In genomic region chr16:19552246-19552645, GRCm38 (mm10) we compare ENCODE assay signal across 30 mouse cellular contexts. TPM values are rescaled to one million over a fixed set of nuclear protein-coding genes. Genes with fewer than 3 reads are reported as not detected.
"Had no signal": no experiment of that assay in that cellular context is flagged by ENCODE, and none has a peak within 500 bp of the region (broad histone marks: within the 10 kb centered on the region; RNA-seq: fewer than 3 reads in every experiment).

No protein-coding gene starts in this region.

RNA-seq across cellular contexts. Expression of gene Olfr168, which starts 16.9 kb away (rescaled TPM):
- total RNA-seq: common myeloid progenitor, adult 5-6 weeks; forebrain, postnatal 0 days; gastrocnemius, adult 18-20 months; gastrocnemius, adult 2 months; gastrocnemius, adult 8-10 months; gastrocnemius, postnatal 10 days; gastrocnemius, postnatal 14 days; gastrocnemius, postnatal 25 days; gastrocnemius, postnatal 36 days; gastrocnemius, postnatal 4 days; granulocyte monocyte progenitor cell, adult 5-6 weeks; heart, adult 18-20 months; heart, adult 2 months had no signal
- polyA plus RNA-seq: cortical plate, adult 2 months; embryonic facial prominence, embryonic 10.5 days; embryonic facial prominence, embryonic 11.5 days; embryonic facial prominence, embryonic 12.5 days; embryonic facial prominence, embryonic 13.5 days; embryonic facial prominence, embryonic 14.5 days; embryonic facial prominence, embryonic 15.5 days; erythroblast, embryonic 14.5 days; forebrain, embryonic 10.5 days; forebrain, embryonic 11.5 days; forebrain, embryonic 12.5 days; forebrain, embryonic 13.5 days; forebrain, embryonic 14.5 days; forebrain, embryonic 15.5 days; forebrain, embryonic 16.5 days; forebrain, postnatal 0 days; gonadal fat pad, adult 2 months; heart, adult 2 months had no signal

RNA-seq across cellular contexts. Expression of gene Olfr169, which starts 19.4 kb away (rescaled TPM):
- total RNA-seq: common myeloid progenitor, adult 5-6 weeks; forebrain, postnatal 0 days; gastrocnemius, adult 18-20 months; gastrocnemius, adult 2 months; gastrocnemius, adult 8-10 months; gastrocnemius, postnatal 10 days; gastrocnemius, postnatal 14 days; gastrocnemius, postnatal 25 days; gastrocnemius, postnatal 36 days; gastrocnemius, postnatal 4 days; granulocyte monocyte progenitor cell, adult 5-6 weeks; heart, adult 18-20 months; heart, adult 2 months had no signal
- polyA plus RNA-seq: cortical plate, adult 2 months; embryonic facial prominence, embryonic 10.5 days; embryonic facial prominence, embryonic 11.5 days; embryonic facial prominence, embryonic 12.5 days; embryonic facial prominence, embryonic 13.5 days; embryonic facial prominence, embryonic 14.5 days; erythroblast, embryonic 14.5 days; forebrain, embryonic 10.5 days; forebrain, embryonic 11.5 days; forebrain, embryonic 12.5 days; forebrain, embryonic 13.5 days; forebrain, embryonic 14.5 days; forebrain, embryonic 15.5 days; forebrain, embryonic 16.5 days; forebrain, postnatal 0 days; frontal cortex, adult 2 months; gonadal fat pad, adult 2 months; heart, adult 2 months had no signal

RNA-seq across cellular contexts. Expression of gene Olfr167, which starts 30.2 kb away (rescaled TPM):
- total RNA-seq: common myeloid progenitor, adult 5-6 weeks; forebrain, postnatal 0 days; gastrocnemius, adult 18-20 months; gastrocnemius, adult 2 months; gastrocnemius, adult 8-10 months; gastrocnemius, postnatal 10 days; gastrocnemius, postnatal 14 days; gastrocnemius, postnatal 25 days; gastrocnemius, postnatal 36 days; gastrocnemius, postnatal 4 days; granulocyte monocyte progenitor cell, adult 5-6 weeks; heart, adult 18-20 months; heart, adult 2 months had no signal
- polyA plus RNA-seq: cortical plate, adult 2 months; embryonic facial prominence, embryonic 10.5 days; embryonic facial prominence, embryonic 11.5 days; embryonic facial prominence, embryonic 12.5 days; embryonic facial prominence, embryonic 13.5 days; embryonic facial prominence, embryonic 14.5 days; embryonic facial prominence, embryonic 15.5 days; erythroblast, embryonic 14.5 days; forebrain, embryonic 10.5 days; forebrain, embryonic 11.5 days; forebrain, embryonic 12.5 days; forebrain, embryonic 13.5 days; forebrain, embryonic 14.5 days; forebrain, embryonic 15.5 days; forebrain, embryonic 16.5 days; forebrain, postnatal 0 days; frontal cortex, adult 2 months; gonadal fat pad, adult 2 months; heart, adult 2 months had no signal

RNA-seq across cellular contexts. Expression of gene Olfr170, which starts 59.4 kb away (rescaled TPM):
- total RNA-seq: common myeloid progenitor, adult 5-6 weeks; forebrain, postnatal 0 days; gastrocnemius, adult 18-20 months; gastrocnemius, adult 2 months; gastrocnemius, adult 8-10 months; gastrocnemius, postnatal 10 days; gastrocnemius, postnatal 14 days; gastrocnemius, postnatal 25 days; gastrocnemius, postnatal 36 days; gastrocnemius, postnatal 4 days; granulocyte monocyte progenitor cell, adult 5-6 weeks; heart, adult 18-20 months; heart, adult 2 months had no signal
- polyA plus RNA-seq: cortical plate, adult 2 months; embryonic facial prominence, embryonic 10.5 days; embryonic facial prominence, embryonic 11.5 days; embryonic facial prominence, embryonic 12.5 days; embryonic facial prominence, embryonic 13.5 days; embryonic facial prominence, embryonic 15.5 days; erythroblast, embryonic 14.5 days; forebrain, embryonic 10.5 days; forebrain, embryonic 11.5 days; forebrain, embryonic 12.5 days; forebrain, embryonic 13.5 days; forebrain, embryonic 14.5 days; forebrain, embryonic 15.5 days; forebrain, embryonic 16.5 days; forebrain, postnatal 0 days; frontal cortex, adult 2 months; gonadal fat pad, adult 2 months; heart, adult 2 months had no signal
